Mouse (Mus musculus) forebrain, postnatal 0 days (tissue): Measurements from ENCODE around the gene Cyp17a1. TPM values are rescaled to one million over a fixed set of nuclear protein-coding genes. Genes with fewer than 3 reads are reported as not detected.
A peak's percentile ranks its signal among the peaks of the same experiment; 100 is the strongest.

Source experiments
- ATAC-seq: fragments of 200-750 bp; cut with Nextera tagmentation; 2 replicates; pipeline ENCODE4 v1.8.0; 2017; ENCODE audit warnings: mild to moderate bottlenecking, moderate library complexity
- DNase-seq: peaks from one replicate; pipeline ENCODE4 v3.0.0-alpha.2; 2015
- H3K27ac ChIP-seq: fragments of 300-500 bp; sonication (generic); 2 replicates; pipeline ENCODE4 v1.5.1; 2014; ENCODE audit warnings: low read depth, mild to moderate bottlenecking, antibody characterized with exemption, low read length, moderate library complexity, mixed read lengths
- H3K27me3 ChIP-seq: fragments of 300-500 bp; sonication (generic); 2 replicates; pipeline ENCODE4 v1.6.1; 2014; ENCODE audit warnings: mild to moderate bottlenecking, low read length, mixed read lengths; ENCODE audit not compliant: insufficient read depth
- H3K36me3 ChIP-seq: fragments of 300-500 bp; sonication (generic); 2 replicates; pipeline ENCODE4 v1.6.1; 2014; ENCODE audit warnings: mild to moderate bottlenecking, moderate library complexity; ENCODE audit not compliant: insufficient read depth
- H3K4me1 ChIP-seq: fragments of 300-500 bp; sonication (generic); 2 replicates; pipeline ENCODE4 v1.6.1; 2014; ENCODE audit warnings: antibody characterized with exemption; ENCODE audit not compliant: insufficient read depth
- H3K4me2 ChIP-seq: fragments of 300-500 bp; sonication (generic); 2 replicates; pipeline ENCODE4 v1.6.1; 2014; ENCODE audit warnings: low read depth, mild to moderate bottlenecking, moderate library complexity
- H3K4me3 ChIP-seq: fragments of 300-500 bp; sonication (generic); 2 replicates; pipeline ENCODE4 v1.5.1; 2014; ENCODE audit warnings: low read depth, low read length, mixed read lengths
- H3K9ac ChIP-seq: fragments of 300-500 bp; sonication (generic); 2 replicates; pipeline ENCODE4 v1.6.1; 2014; ENCODE audit warnings: mild to moderate bottlenecking
- H3K9me3 ChIP-seq: fragments of 300-500 bp; sonication (generic); 2 replicates; pipeline ENCODE4 v1.6.1; 2016; ENCODE audit warnings: low read length
- CTCF ChIP-seq: sonication (generic); IDR thresholded peaks from 2 replicates; pipeline ENCODE4 v1.5.1; 2016; ENCODE audit warnings: antibody characterized with exemption, control low read depth, low read depth
- WGBS: fragments of 180-500 bp; shearing (Covaris S2); extraction: QIAGEN DNeasy Blood & Tissue Kit; methylation state at CpG from one replicate; pipeline ENCODE4 v1.1.7; 2014; 5-methylcytosine and 5-hydroxymethylcytosine counted together
- polyA plus RNA-seq: library from polyadenylated mRNA; unstranded; fragments of >200 nt; fragmentation: Nextera tagmentation; extraction: Ambion mirVana; gene quantifications from 2 replicates; pipeline ENCODE4 v1.2.1, GENCODE M21; 2015
- total RNA-seq: library from RNA; depleted of rRNA; stranded (reverse); fragments of >200 nt; gene quantifications from 2 replicates; pipeline ENCODE4 v1.2.3, GENCODE M21; 2014

Gene Cyp17a1
- total and polyA plus RNA-seq, 2 experiments from 2014 or later = not detected

GRCm38 (mm10) chr19:46706540-46707295 is 33.7 kb upstream of the Cyp17a1 start:
- Histone ChIP-seq H3K4me3 (0 out of 2 replicates have a peak overlapping the region, but pooled peaks have one; percentile 34), H3K27me3 (no peaks in the 10 kb centered on the region), H3K4me2 (0 out of 2 replicates have a peak overlapping the region, but pooled peaks have one; percentile 54), H3K9ac (no peak overlapping the region), H3K36me3 (no peaks in the 10 kb centered on the region), H3K9me3 (no peaks in the 10 kb centered on the region), H3K4me1 (no peaks in the 10 kb centered on the region), H3K27ac (no peak overlapping the region)
- ATAC-seq = no peak
- no peak for DNase-seq
- TF ChIP-seq CTCF = no peak
- WGBS = 82% methylated on average over 9 of the region's 9 CpGs

DNA sequence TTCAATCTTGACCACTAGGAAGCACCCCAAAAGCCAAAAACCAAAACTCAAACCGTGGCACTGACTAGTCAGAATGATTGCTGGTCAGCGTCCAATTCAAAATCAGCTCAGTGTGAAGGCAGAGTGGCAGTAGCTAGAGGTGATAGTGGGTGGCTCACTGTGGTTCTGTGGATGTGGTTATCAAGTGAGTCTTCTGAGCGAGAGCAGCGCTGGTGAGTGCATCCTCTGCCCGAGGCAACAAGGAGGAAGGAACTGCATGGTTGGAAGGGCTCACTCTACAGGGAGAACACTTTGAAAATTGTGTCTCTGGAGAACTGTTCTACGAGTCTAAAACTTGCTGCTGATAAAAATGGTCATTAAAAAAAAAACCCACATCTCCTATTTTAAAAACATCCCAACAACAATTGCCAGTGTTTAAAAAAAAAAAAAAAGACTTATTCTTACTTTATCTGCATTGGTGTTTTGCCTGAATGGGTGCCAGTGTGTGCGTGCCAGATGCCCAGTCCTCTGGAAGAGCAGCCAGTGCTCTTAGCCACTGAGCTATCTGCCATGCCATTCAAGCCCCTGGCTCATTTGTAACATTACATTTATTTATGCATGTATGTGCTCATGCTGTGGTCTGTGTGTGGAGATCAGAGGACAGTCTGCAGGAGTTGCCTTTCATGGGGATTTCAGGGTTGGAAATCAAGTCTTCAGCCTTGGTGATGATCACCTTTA is 33.0 kb upstream of the Cyp17a1 start:
- peaks cover 6% of the 10 kb centered on the region; the same call in 1 of the 2 replicates for H3K36me3 ChIP-seq
- WGBS = 67% methylated on average over 7 of the region's 7 CpGs
- no peaks in the 10 kb centered on the region for H3K27me3 ChIP-seq
- no peak for TF ChIP-seq CTCF
- no peak overlapping the region for H3K27ac ChIP-seq
- no peaks in the 10 kb centered on the region for H3K9me3 ChIP-seq
- no peak for DNase-seq
- no peak overlapping the region for H3K4me3 ChIP-seq
- H3K4me1 ChIP-seq = no peaks in the 10 kb centered on the region
- H3K9ac ChIP-seq = no peak overlapping the region
- no peak overlapping the region for H3K4me2 ChIP-seq
- no peak for ATAC-seq

GRCm38 (mm10) chr19:46701156-46701555 is 28.2 kb upstream of the Cyp17a1 start:
- no peaks in the 10 kb centered on the region for H3K9me3 ChIP-seq
- no peak overlapping the region for H3K4me3 ChIP-seq
- ATAC-seq = no peak
- no peak overlapping the region for H3K9ac ChIP-seq
- WGBS = 92% methylated on average over 9 of the region's 9 CpGs
- DNase-seq = no peak
- H3K27me3 ChIP-seq = no peaks in the 10 kb centered on the region
- H3K36me3 ChIP-seq = peaks cover 11% of the 10 kb centered on the region
- H3K27ac ChIP-seq = no peak overlapping the region
- no peaks in the 10 kb centered on the region for H3K4me1 ChIP-seq
- H3K4me2 ChIP-seq = no peak overlapping the region
- no peak for TF ChIP-seq CTCF

DNA sequence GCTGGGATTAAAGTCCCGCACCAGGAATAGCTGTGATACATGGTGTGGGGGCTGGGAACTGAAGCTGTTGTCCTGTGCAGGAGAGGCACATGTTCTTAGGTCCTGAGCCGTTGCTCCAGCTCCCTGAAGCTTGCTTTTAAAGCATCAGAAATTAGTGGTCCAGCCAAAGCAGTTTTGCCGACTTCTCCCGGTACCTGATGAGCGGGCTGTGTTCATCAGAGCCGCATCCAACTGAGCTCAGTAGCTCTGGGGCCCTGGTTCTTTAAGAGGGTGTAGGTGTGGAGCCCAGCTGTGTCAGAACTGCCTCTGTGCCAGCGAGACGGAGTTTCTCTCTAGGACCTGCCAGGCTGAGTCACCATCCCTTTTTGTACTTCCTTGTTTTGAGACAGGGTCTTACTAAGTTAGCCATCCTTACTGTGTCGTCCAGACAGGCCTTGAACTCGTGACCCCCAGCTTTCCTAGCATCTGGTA is 26.1 kb upstream of the Cyp17a1 start:
- H3K27me3 ChIP-seq = no peaks in the 10 kb centered on the region
- no peaks in the 10 kb centered on the region for H3K9me3 ChIP-seq
- no peak overlapping the region for H3K4me2 ChIP-seq
- H3K4me3 ChIP-seq = no peak overlapping the region
- H3K36me3 ChIP-seq = peaks cover 12% of the 10 kb centered on the region
- no peak for TF ChIP-seq CTCF
- no peak overlapping the region for H3K9ac ChIP-seq
- WGBS = 83% methylated on average over 10 of the region's 10 CpGs
- H3K27ac ChIP-seq = no peak overlapping the region
- H3K4me1 ChIP-seq = no peaks in the 10 kb centered on the region
- DNase-seq (no peak), ATAC-seq (no peak)

GRCm38 (mm10) chr19:46697840-46698517 is 25.0 kb upstream of the Cyp17a1 start:
- 52% methylated on average over 19 of the region's 19 CpGs for WGBS
- Histone ChIP-seq H3K9me3 (no peaks in the 10 kb centered on the region), H3K9ac (no peak overlapping the region), H3K36me3 (peaks cover 12% of the 10 kb centered on the region), H3K4me1 (no peaks in the 10 kb centered on the region), H3K4me2 (no peak overlapping the region), H3K27me3 (no peaks in the 10 kb centered on the region), H3K27ac (no peak overlapping the region), H3K4me3 (no peak overlapping the region)
- DNase-seq = no peak
- no peak for ATAC-seq
- no peak for TF ChIP-seq CTCF

DNA sequence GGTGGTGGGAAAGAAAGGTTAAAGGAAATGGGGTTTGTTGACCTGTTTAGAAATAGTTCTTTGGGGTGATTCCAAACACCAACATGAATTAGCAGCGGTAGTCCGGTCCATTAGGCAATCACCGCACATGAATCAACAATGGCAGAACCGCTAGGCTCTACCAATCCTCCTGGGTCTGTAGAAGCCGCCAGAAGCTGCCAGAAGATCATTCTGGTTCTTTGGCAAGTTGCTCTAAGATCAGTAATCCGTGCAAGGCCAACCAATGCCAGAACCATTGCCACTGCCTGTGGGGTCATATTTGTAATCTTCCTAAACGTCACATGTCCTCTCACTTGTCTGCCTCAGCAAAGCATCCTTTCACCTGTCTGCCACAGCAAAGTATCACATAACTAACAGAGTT is 24.0 kb upstream of the Cyp17a1 start:
- WGBS = 82% methylated on average over 7 of the region's 7 CpGs
- no peak for TF ChIP-seq CTCF
- no peaks in the 10 kb centered on the region for H3K9me3 ChIP-seq
- H3K36me3 ChIP-seq = peaks cover 12% of the 10 kb centered on the region
- H3K27me3 ChIP-seq = no peaks in the 10 kb centered on the region
- DNase-seq = no peak
- no peak overlapping the region for H3K9ac ChIP-seq
- H3K27ac ChIP-seq = no peak overlapping the region
- no peaks in the 10 kb centered on the region for H3K4me1 ChIP-seq
- no peak for ATAC-seq
- no peak overlapping the region for H3K4me3 ChIP-seq
- H3K4me2 ChIP-seq = no peak overlapping the region

GRCm38 (mm10) chr19:46696482-46696881 is 23.5 kb upstream of the Cyp17a1 start:
- H3K4me3 ChIP-seq = no peak overlapping the region
- ATAC-seq (no peak), DNase-seq (no peak)
- no peak overlapping the region for H3K9ac ChIP-seq
- H3K4me2 ChIP-seq = no peak overlapping the region
- no peaks in the 10 kb centered on the region for H3K27me3 ChIP-seq
- H3K9me3 ChIP-seq = no peaks in the 10 kb centered on the region
- no peaks in the 10 kb centered on the region for H3K4me1 ChIP-seq
- TF ChIP-seq CTCF = no peak
- H3K36me3 ChIP-seq = peaks cover 11% of the 10 kb centered on the region
- no peak overlapping the region for H3K27ac ChIP-seq
- 88% methylated on average over 8 of the region's 8 CpGs for WGBS
